Mouse (Mus musculus): ENCODE data around the gene Wsb2.

DNA sequence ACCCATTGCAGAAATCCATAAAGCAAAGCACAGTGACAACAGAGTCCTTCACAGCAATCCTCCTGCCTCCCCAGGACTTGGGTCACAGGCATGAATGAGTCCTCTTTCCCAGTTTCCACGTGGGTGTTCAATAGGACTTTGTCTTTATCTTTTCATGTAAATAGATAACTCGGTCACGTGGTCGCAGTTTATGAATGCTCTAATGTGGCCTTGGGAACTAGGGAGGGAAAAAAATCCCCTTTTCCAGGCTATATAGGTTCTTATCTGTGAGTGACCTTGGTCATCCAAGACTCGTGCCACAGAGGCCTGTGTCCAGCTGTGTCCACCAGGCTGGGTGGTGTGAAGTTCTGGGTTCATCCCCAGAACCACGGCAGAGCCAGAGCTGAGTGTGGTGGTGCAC, 30.7 kb upstream of the Wsb2 start:
- no peak for TF ChIP-seq FLI1 (IDR thresholded peaks at IDR 0.05; ENCODE audit: low read length)
- TF ChIP-seq GATA1 (IDR thresholded peaks at IDR 0.05; ENCODE audit: borderline replicate concordance, low read length): no peak

Data from megakaryocyte, embryonic 14.5 days (primary cell).